Mouse (Mus musculus): ENCODE results near the gene Rnase2b. TPM values are rescaled to one million over a fixed set of nuclear protein-coding genes. Genes with fewer than 3 reads are reported as not detected.
"Not testable (repeated sequence)": the region's sequence is repeated elsewhere in the genome, so short reads cannot be mapped to it uniquely, and the experiment has no call there.

The Rnase2b gene
- not detected in 2 replicates for polyA plus RNA-seq (2016; fragmentation: Nextera tagmentation; extraction: Ambion mirVana)

GRCm38 (mm10) chr14:51161976-51162375 lies at the start of gene Rnase2b:
TSS of gene Rnase2b (plus strand) at chr14:51162260.
- H3K27me3 ChIP-seq (ENCODE audit: insufficient read depth, poor library complexity, severe bottlenecking); H3K4me1 ChIP-seq; H3K9me3 ChIP-seq; H3K4me3 ChIP-seq; H3K36me3 ChIP-seq; DNase-seq (ENCODE audit: low spot score); H3K27ac ChIP-seq: not testable (repeated sequence)
- WGBS = 87% methylated on average over 3 of the region's 3 CpGs

DNA sequence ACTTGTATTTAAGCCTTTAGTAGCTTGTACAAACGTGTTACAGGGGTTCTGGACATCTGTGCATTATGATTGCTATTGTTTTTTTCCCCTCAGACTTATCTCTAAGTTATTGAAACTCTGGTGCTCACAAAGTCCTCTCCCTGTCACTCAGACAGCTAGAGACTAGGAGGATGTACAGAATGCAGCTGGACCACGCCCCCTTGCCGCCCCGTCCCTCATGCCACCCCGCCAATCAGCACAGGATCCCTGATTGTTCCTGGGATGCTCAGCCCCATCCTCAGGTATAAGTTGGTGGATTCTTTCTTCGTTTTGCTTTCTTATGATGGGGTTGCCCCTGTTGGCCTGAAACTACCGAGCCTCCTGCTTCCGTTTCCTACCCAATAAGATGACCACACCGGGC lies 48.6 kb upstream of the Rnase2b start:
- Histone ChIP-seq H3K27me3 (ENCODE audit: insufficient read depth, poor library complexity, severe bottlenecking) (no peaks in the 10 kb centered on the region), H3K4me1 (peaks cover 10% of the 10 kb centered on the region), H3K4me3 (no peak overlapping the region), H3K27ac (no peak overlapping the region), H3K36me3 (no peaks in the 10 kb centered on the region), H3K9me3 (no peaks in the 10 kb centered on the region)
- no peak for DNase-seq (ENCODE audit: low spot score)
- 37% methylated on average over 9 of the region's 9 CpGs for WGBS

DNA sequence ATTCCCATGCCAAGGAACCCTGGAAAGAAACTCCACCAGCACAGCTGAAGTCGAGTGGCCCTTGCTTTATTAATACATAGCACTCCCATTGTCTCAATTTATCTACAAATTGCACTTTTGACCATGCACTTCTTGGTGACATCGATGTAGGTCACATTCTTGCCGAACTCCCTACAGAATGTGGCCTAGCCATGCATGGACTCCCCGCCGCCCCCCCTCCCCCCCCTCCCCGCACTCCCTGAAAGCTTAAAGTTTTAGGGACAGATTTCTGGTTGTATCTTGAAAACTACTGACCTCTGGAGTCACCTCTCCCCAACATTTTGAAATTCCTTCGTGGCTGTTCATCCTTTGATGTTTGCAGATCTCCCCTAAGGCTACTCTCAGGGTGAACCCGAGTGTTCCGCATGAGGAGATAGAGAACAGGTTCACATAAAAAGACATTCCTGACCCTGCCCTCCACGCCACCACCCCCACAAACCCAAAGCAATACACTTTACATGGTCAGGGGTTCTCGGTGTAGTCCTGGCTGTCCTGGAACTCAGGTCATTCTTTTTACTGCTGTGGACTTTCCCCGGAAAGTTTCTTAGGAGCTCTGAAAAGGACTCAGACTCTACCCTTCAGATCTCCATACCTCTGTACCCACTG lies 48.0 kb upstream of the Rnase2b start, which contains the start of gene Eddm3b:
Eddm3b (plus strand) TSS at position 511 of the 645 bp plus-strand sequence.
- DNase-seq (ENCODE audit: low spot score) = no peak
- peaks cover 10% of the 10 kb centered on the region for H3K4me1 ChIP-seq
- 53% methylated on average over 12 of the region's 12 CpGs for WGBS
- H3K9me3 ChIP-seq = no peaks in the 10 kb centered on the region
- no peaks in the 10 kb centered on the region for H3K36me3 ChIP-seq
- no peak within 1 kb of the TSS for H3K27ac ChIP-seq
- H3K4me3 ChIP-seq = no peak within 1 kb of the TSS
- H3K27me3 ChIP-seq (ENCODE audit: insufficient read depth, poor library complexity, severe bottlenecking) = no peaks in the 10 kb centered on the region

GRCm38 (mm10) chr14:51125684-51126083 lies 36.4 kb upstream of the Rnase2b start:
- Histone ChIP-seq H3K27ac (no peak overlapping the region), H3K36me3 (no peaks in the 10 kb centered on the region), H3K4me3 (no peak overlapping the region), H3K4me1 (peaks cover 16% of the 10 kb centered on the region), H3K27me3 (ENCODE audit: insufficient read depth, poor library complexity, severe bottlenecking) (no peaks in the 10 kb centered on the region), H3K9me3 (no peaks in the 10 kb centered on the region)
- WGBS = 82% methylated on average over 6 of the region's 6 CpGs
- DNase-seq (ENCODE audit: low spot score) = no peak

DNA sequence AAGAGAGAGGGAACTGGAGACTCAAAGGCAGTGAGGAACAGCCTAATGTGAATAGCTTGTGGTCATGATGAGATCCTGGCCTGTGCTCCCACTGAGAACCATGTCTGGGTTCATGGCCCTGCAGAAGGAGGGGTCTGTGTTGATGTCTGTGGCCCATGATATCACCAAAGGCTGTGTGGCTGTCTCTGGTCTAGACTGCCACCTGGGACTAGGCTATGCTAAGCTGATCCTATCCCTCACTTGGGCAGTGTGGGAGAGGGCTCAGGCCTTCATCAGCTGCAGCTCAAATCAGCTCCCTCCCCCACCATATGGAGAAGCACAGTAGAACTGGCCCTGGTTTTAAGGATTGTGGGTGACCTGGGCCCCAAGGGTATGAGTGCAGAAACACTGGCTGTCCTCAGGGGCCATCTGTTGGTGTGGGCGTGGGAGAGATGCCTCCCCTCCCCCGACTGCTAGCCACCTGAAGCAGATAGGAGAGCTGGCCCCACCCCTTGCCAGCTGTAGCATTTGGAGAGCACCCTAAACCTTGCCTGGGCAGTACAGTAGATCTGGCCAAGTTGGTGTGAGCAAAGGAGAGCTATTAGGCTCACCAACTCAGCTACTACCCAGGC lies 34.3 kb upstream of the Rnase2b start:
- no peaks in the 10 kb centered on the region for H3K27me3 ChIP-seq (ENCODE audit: insufficient read depth, poor library complexity, severe bottlenecking)
- WGBS = 43% methylated on average over 2 of the region's 2 CpGs
- H3K36me3 ChIP-seq = no peaks in the 10 kb centered on the region
- peak overlapping the region; percentile 57 for H3K27ac ChIP-seq
- H3K9me3 ChIP-seq = no peaks in the 10 kb centered on the region
- DNase-seq (ENCODE audit: low spot score) = peak; percentile 92
- peaks cover 20% of the 10 kb centered on the region for H3K4me1 ChIP-seq
- H3K4me3 ChIP-seq = no peak overlapping the region

GRCm38 (mm10) chr14:51128775-51129623 lies 33.1 kb upstream of the Rnase2b start:
- peak overlapping the region; percentile 62 for H3K27ac ChIP-seq
- H3K4me1 ChIP-seq = peaks cover 20% of the 10 kb centered on the region
- WGBS = 74% methylated on average over 9 of the region's 9 CpGs
- H3K9me3 ChIP-seq = no peaks in the 10 kb centered on the region
- no peak overlapping the region for H3K4me3 ChIP-seq
- H3K36me3 ChIP-seq = no peaks in the 10 kb centered on the region
- H3K27me3 ChIP-seq (ENCODE audit: insufficient read depth, poor library complexity, severe bottlenecking) = no peaks in the 10 kb centered on the region
- no peak for DNase-seq (ENCODE audit: low spot score)

DNA sequence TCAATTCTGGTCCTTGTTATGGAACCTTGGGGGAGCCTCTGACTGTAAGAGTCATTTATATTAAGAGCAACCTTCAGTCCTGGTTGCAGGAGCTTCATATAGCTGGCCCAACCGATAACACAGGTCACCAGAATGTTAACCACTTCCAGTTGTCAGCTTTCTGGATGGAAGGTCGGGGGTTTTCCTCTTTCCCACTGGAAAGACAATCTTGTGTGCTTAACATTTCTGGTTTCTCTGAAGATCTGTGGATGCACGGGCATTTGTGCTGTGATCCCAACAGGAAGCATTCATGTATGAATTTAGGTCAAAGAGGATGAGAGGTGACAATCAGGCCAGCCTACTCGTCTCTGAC lies 32.5 kb upstream of the Rnase2b start:
- Histone ChIP-seq H3K4me3 (no peak overlapping the region), H3K36me3 (no peaks in the 10 kb centered on the region), H3K27ac (peak overlapping the region; percentile 62; the same call in 1 of the 2 replicates), H3K4me1 (peaks cover 20% of the 10 kb centered on the region), H3K9me3 (no peaks in the 10 kb centered on the region), H3K27me3 (ENCODE audit: insufficient read depth, poor library complexity, severe bottlenecking) (no peaks in the 10 kb centered on the region)
- 64% methylated on average over 4 of the region's 4 CpGs for WGBS
- DNase-seq (ENCODE audit: low spot score) = no peak

DNA sequence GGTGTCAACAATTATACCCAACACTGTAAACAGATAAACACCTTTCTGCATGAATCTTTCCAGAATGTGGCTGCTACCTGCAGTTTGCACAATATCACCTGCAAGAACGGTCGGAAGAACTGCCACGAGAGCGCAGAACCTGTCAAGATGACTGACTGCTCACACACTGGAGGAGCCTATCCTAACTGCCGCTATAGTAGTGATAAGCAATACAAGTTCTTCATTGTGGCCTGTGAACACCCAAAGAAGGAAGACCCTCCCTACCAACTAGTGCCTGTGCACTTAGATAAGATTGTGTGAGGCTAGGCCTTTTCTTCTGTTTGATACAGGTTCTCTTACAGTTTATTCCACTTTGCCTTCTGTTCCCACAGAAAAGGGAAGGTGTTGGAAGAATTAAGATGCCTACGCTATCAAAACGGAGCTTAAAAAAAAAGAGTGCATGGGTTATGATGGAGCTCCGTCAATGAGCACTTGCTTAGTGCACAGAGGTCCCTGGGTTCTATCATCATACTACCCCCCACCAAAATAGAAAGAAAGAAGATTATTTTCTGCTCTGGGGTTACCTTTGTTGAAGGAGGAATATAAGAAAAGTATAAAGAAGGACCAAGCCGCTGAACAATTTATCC lies 31.6 kb upstream of the Rnase2b start:
- peak; percentile 81 for DNase-seq (ENCODE audit: low spot score)
- Histone ChIP-seq H3K27ac (peak overlapping the region; percentile 67; the same call in 1 of the 2 replicates), H3K9me3 (no peaks in the 10 kb centered on the region), H3K27me3 (ENCODE audit: insufficient read depth, poor library complexity, severe bottlenecking) (no peaks in the 10 kb centered on the region), H3K36me3 (no peaks in the 10 kb centered on the region), H3K4me3 (no peak overlapping the region), H3K4me1 (peaks cover 20% of the 10 kb centered on the region)
- WGBS = 51% methylated on average over 9 of the region's 9 CpGs

DNA sequence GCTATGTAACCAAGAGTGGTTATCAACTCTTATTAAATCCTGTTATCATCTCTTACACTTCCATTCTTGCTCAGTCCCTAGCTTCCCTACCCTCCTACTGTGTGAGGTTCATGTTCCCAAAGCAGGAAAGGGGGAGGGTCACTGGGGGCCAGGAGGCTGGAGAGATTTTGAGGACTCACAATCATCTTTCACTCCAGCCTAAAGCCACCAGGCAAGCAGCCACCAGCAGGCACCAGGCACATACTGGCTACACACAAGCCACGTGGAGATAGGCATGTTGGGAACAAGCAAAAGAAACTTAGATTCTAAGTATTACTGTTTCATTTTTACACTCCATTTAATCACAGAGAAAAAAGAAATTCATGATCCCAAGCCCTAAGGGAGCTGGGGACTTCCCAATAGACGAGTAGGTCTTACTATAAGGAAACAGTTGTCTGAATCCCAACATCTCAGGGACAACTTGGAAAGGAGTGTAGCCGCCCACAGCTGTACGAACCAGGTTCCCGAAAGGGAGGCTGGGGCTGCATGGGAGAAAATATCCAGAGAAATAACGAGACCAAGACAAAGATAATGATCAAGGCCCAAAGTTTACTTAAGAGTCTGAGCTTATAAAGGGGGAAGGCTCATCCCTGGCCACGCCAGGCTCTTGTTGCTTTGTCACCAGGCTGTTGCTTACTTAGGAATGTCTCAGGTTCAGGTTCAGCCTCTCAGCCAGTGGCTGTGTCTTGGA lies 30.8 kb upstream of the Rnase2b start:
- peaks cover 20% of the 10 kb centered on the region for H3K4me1 ChIP-seq

DNA sequence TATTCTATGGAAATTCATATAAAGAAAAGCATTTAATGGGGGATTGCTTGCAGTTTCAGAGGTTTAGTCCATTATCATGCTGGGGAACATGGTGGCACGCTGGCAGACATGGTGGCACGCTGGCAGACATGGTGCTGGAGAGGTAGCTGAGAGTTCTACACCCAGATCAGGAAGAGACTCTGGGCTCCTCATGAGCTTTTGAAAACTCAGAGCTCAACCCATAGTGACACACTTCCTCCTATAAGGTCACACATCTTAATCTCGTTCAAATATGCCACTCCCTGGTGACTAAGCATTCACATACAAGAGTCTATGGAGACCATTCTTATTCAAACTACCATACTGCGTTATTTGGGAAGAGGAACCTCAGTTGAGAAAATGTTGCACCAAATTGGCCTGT lies 29.7 kb upstream of the Rnase2b start:
- peak overlapping the region; percentile 42; the same call in 1 of the 2 replicates for H3K27ac ChIP-seq
- peaks cover 20% of the 10 kb centered on the region for H3K4me1 ChIP-seq
- DNase-seq (ENCODE audit: low spot score) = no peak
- no peaks in the 10 kb centered on the region for H3K36me3 ChIP-seq
- H3K4me3 ChIP-seq = no peak overlapping the region
- H3K27me3 ChIP-seq (ENCODE audit: insufficient read depth, poor library complexity, severe bottlenecking) = no peaks in the 10 kb centered on the region
- H3K9me3 ChIP-seq = no peaks in the 10 kb centered on the region
- WGBS = 87% methylated on average over 4 of the region's 4 CpGs

More for the DNA sequence above, 30.8 kb upstream of the Rnase2b start:
- Histone ChIP-seq H3K27ac (peak overlapping the region; percentile 67; the same call in 1 of the 2 replicates), H3K27me3 (ENCODE audit: insufficient read depth, poor library complexity, severe bottlenecking) (no peaks in the 10 kb centered on the region), H3K9me3 (no peaks in the 10 kb centered on the region), H3K4me3 (no peak overlapping the region), H3K36me3 (no peaks in the 10 kb centered on the region)
- DNase-seq (ENCODE audit: low spot score) = no peak
- WGBS = 72% methylated on average over 7 of the region's 7 CpGs

DNA sequence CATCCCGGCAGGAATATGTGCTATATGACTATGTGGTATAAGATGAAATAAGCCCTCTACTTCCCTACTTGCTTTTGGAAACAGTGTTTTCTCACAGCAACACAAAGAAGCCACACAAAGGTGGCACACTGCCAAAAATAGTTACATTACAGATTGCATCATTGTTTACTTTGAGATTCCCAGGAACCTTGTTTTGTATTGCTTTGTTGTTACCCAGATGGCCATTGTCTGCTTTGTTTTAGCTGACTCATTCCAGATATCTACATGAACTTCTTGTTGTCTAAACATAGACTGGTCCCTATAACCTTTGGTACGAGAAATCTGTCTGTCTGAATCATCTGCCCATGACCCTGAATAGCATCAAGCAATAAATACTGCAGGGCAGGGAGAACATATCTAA lies 21.7 kb upstream of the Rnase2b start:
- H3K36me3 ChIP-seq = no peaks in the 10 kb centered on the region
- H3K9me3 ChIP-seq = no peaks in the 10 kb centered on the region
- no peak overlapping the region for H3K4me3 ChIP-seq
- 72% methylated on average over 2 of the region's 2 CpGs for WGBS
- H3K27me3 ChIP-seq (ENCODE audit: insufficient read depth, poor library complexity, severe bottlenecking) = no peaks in the 10 kb centered on the region
- DNase-seq (ENCODE audit: low spot score) = no peak
- H3K4me1 ChIP-seq = no peaks in the 10 kb centered on the region
- H3K27ac ChIP-seq = 0 out of 2 replicates have a peak overlapping the region, but pooled peaks have one; percentile 10

GRCm38 (mm10) chr14:51142119-51142518 lies 19.9 kb upstream of the Rnase2b start:
- WGBS = 84% methylated on average over 4 of the region's 4 CpGs
- no peaks in the 10 kb centered on the region for H3K36me3 ChIP-seq
- no peaks in the 10 kb centered on the region for H3K9me3 ChIP-seq
- H3K27me3 ChIP-seq (ENCODE audit: insufficient read depth, poor library complexity, severe bottlenecking) = no peaks in the 10 kb centered on the region
- H3K27ac ChIP-seq = no peak overlapping the region
- DNase-seq (ENCODE audit: low spot score) = no peak
- H3K4me3 ChIP-seq = no peak overlapping the region
- H3K4me1 ChIP-seq = no peaks in the 10 kb centered on the region

Data from heart, embryonic 10.5 days (tissue).